Mouse (Mus musculus): ENCODE results near the gene Car5a.

The Car5a gene

DNA sequence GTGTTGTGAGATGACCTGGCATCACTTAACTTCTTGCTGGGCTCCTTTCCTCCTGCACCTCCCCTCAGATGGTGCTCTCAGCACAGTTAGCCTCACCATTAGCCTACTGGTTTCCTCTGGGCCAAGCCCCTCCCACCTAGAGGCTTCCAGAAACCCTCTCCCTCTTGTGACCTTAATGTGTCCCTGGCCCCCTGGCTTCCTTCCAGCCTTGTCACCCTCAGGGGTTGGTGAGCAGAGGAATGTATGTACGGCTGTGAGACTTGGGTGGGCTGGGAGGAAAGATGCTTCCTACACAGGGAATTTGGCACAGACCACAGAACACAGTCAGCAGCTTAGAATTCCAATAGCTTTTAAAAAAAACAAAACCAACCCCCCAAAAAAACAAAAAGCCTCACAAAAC lies 63.9 kb downstream of the Car5a start:
- DNase-seq (ENCODE audit: low spot score) = no peak

DNA sequence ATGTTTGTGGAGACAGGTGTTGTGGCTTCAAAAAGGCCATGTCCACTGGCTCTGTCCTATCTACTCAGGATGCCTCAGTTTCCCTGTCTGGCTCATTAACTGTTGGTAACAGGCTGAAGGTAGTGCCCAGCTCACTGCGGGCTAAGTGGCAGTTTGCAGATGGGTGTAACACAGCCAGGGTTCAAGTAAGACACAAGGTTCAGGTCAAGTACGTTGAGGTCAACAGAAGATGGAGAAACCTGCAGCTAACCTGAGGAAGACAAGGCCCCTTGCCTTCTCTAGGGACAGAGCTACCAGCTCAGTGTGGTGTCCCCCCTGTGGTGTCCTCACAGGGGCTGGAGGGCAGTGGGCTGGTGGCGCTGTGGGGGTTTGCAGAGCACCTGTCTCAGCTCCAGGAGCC lies 65.0 kb downstream of the Car5a start:
- no peak for DNase-seq (ENCODE audit: low spot score)

- DNase-seq (ENCODE audit: low spot score) = no peak
Observed at GRCm38 (mm10) chr8:121877828-121878480, 66.8 kb downstream of the Car5a start.

DNA sequence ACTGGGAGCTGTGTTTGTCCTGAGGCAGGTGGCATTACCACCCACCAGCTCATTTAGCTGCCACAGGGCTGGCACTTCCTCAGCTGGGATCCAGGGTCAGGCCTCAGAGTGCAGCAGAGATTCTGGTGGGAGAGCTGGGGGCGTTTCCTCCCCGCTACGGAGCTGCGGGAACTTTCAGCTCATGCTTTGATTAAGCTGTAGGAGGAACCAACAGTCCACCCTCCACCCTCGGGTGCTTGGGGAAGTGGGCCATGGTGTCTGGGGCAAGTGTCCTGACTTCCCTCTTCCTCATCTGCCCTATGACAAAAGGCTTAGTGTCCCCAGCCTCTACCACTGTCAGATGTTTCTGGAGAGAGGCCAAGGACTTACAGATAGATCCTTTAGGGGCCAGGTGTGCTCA lies 67.5 kb downstream of the Car5a start:
- no peak for DNase-seq (ENCODE audit: low spot score)

DNA sequence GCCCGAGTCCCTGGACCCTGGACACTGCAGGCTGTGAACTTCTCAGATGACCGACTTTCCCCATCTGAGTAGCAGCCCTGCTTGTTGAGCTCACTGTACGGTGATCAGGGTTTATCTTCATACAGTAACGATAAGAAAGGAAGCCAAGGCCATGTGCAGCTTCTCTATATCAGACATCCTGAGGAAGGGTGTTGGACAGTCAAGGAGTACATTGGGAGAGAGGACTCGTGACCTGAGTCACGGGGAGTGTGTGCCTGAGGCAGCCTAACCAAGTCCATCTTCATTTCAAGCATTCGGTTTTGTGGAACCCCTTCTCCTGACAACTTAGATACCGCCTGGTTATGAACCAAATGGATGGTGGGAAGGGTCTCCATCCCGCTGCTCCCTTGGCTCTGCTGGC lies 69.2 kb downstream of the Car5a start:
- DNase-seq (ENCODE audit: low spot score) = no peak

GRCm38 (mm10) chr8:121875045-121875444 lies 69.7 kb downstream of the Car5a start:
- no peak for DNase-seq (ENCODE audit: low spot score)

DNA sequence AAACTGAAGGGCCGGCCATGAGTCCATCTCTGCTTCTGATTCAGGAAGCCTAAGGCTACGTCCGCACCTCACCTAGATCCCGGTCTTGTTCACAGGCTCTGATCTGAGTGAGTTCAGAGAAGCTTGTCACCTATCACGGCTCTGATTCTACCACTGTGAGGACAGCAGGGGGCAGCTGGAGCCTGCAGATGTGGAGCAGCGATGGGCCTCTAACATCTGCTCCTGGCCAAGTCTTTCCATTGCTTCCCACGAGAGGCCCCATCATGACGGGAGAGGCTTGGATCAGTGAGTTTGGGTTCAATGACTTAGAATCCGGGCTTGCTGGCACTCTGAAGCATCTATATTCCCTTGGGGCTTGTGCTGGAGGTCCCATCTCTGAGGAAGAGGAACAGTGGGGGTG lies 70.7 kb downstream of the Car5a start:
- DNase-seq (ENCODE audit: low spot score) = no peak

DNA sequence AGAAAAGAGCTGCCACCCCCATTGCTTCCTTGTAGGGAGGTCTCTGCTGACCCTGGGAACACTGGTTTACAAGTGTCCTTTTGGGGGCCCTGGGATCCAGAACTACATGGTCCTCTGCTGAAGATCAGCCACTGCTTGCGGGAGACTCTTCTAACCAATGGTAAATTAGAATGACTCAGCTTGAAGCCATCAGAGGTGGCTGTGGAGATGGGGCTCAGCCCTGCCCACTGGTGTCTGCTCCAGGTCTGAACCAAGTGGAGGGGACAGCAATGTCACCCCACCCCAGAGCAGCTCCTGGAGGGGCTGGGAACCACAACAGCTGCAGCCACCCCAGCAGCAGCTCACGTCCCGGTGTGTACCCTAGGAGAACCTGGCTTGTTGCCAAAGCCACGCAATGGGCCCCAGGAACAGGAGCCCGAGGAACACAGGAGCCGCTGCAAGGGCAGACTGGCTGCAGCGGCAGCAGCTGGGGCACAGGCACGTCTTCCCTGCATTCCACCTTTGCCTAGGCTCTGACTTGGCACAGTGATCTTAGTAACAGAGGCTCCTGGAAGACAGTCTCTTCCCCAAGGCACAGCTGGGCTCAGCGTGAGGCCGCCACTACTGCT lies 72.8 kb downstream of the Car5a start:
- no peak for DNase-seq (ENCODE audit: low spot score)

DNA sequence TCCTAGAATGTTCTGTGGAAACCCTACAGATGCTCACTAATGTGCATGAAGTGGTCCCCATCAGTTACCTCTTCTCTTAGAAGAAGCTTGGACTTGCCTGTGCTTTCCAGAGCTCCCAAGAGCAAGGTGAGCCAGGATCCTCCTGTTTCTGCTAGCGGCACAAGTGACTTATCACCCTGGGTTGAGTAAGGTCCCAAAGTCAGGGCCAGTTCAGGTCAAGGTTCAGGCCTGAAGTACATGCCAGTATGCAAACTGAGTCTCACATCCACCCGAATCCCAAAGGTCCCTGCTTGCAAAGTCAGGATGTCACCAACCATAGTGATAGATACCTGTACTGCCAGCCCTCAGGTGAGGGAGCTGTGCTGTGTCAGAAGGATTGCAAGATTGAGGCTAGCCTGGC lies 74.5 kb downstream of the Car5a start:
- no peak for DNase-seq (ENCODE audit: low spot score)

DNA sequence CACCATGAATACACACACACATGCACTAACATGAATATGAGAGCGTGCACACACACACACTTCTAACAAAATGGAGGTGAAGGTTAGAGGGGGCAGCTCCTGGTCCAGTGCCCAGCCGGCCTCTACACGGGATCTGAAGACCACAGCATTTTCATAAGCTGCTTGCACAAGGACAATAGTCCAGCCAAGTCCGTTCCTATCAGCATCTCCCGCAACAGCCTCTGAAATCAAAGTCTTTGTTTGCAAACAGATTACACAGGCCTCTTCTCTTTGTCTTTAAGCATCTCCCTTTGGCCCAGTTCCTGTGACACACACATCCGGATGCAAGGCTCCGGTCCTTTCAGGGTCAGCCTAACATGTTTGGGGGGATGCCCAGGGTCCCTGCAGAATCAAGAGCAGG lies 75.8 kb downstream of the Car5a start:
- no peak for DNase-seq (ENCODE audit: low spot score)

DNA sequence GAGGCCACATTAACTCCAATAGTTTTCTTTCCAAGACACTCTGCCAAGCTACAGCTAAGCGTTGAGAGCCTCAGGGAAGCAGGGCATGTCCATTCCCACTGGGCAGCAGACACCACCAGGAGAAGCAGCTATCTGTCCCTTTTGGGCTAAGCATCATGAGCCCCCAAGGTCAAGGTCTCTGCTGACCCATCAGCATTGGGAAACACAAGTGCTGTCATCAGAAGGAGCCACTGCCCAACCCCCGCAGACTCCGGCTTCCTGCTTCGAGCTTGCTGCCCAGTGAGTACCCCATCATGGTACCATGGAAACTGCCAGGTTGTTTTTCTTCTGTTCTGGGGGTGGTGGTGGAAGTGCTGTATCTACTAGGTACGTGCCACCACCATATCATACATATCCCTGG lies 76.5 kb downstream of the Car5a start:
- DNase-seq (ENCODE audit: low spot score) = no peak
